Mouse (Mus musculus): ENCODE results near the gene Wwox.
A peak's percentile ranks its signal among the peaks of the same experiment; 100 is the strongest.

Gene Wwox

GRCm38 (mm10) chr8:114979671-114980070, 540.2 kb downstream of the Wwox start:
- DNase-seq: no peak

GRCm38 (mm10) chr8:114982762-114983161, 543.3 kb downstream of the Wwox start:
- no peak for DNase-seq

GRCm38 (mm10) chr8:114984500-114984899, 545.0 kb downstream of the Wwox start:
- no peak for DNase-seq

GRCm38 (mm10) chr8:114985996-114986395, 546.5 kb downstream of the Wwox start:
- DNase-seq: no peak

- DNase-seq: no peak
These were observed 547.5 kb downstream of the Wwox start for GRCm38 (mm10) chr8:114986971-114987370.

- no peak for DNase-seq
These were observed 551.6 kb downstream of the Wwox start for GRCm38 (mm10) chr8:114990865-114991613.

GRCm38 (mm10) chr8:115000736-115001135, 561.3 kb downstream of the Wwox start:
- DNase-seq: no peak

- no peak for DNase-seq
These were observed 565.6 kb downstream of the Wwox start for GRCm38 (mm10) chr8:115005021-115005420.

- DNase-seq: no peak
These were observed 567.1 kb downstream of the Wwox start for GRCm38 (mm10) chr8:115006561-115006960.

- peak; percentile 38 for DNase-seq
These were observed 567.8 kb downstream of the Wwox start for GRCm38 (mm10) chr8:115007280-115007679.

GRCm38 (mm10) chr8:115008624-115009620, 569.5 kb downstream of the Wwox start:
- DNase-seq: no peak

- no peak for DNase-seq
These were observed 570.7 kb downstream of the Wwox start for GRCm38 (mm10) chr8:115009897-115010768.

- DNase-seq: no peak
These were observed 571.3 kb downstream of the Wwox start for GRCm38 (mm10) chr8:115010769-115011073.

- no peak for DNase-seq
These were observed 580.2 kb downstream of the Wwox start for GRCm38 (mm10) chr8:115019661-115020060.

GRCm38 (mm10) chr8:115021731-115022130, 582.3 kb downstream of the Wwox start:
- DNase-seq: no peak

- no peak for DNase-seq
These were observed 584.6 kb downstream of the Wwox start for GRCm38 (mm10) chr8:115024062-115024461.

- no peak for DNase-seq
These were observed 586.1 kb downstream of the Wwox start for GRCm38 (mm10) chr8:115025390-115026098.

GRCm38 (mm10) chr8:115026201-115026600, 586.7 kb downstream of the Wwox start:
- DNase-seq: peak; percentile 88

- DNase-seq: peak; percentile 47
These were observed 593.7 kb downstream of the Wwox start for GRCm38 (mm10) chr8:115033194-115033593.

GRCm38 (mm10) chr8:115036016-115036415, 596.6 kb downstream of the Wwox start:
- DNase-seq: no peak

GRCm38 (mm10) chr8:115038426-115038825, 599.0 kb downstream of the Wwox start:
- DNase-seq: peak; percentile 45

- DNase-seq: peak; percentile 51
These were observed 606.3 kb downstream of the Wwox start for GRCm38 (mm10) chr8:115045746-115046145.
